Mouse (Mus musculus): ENCODE results near the gene Efcab2. TPM values are rescaled to one million over a fixed set of nuclear protein-coding genes. Genes with fewer than 3 reads are reported as not detected.

Gene Efcab2
- total RNA-seq, 2 experiments from 2014 or later = 8.9 to 10.8 TPM

DNA sequence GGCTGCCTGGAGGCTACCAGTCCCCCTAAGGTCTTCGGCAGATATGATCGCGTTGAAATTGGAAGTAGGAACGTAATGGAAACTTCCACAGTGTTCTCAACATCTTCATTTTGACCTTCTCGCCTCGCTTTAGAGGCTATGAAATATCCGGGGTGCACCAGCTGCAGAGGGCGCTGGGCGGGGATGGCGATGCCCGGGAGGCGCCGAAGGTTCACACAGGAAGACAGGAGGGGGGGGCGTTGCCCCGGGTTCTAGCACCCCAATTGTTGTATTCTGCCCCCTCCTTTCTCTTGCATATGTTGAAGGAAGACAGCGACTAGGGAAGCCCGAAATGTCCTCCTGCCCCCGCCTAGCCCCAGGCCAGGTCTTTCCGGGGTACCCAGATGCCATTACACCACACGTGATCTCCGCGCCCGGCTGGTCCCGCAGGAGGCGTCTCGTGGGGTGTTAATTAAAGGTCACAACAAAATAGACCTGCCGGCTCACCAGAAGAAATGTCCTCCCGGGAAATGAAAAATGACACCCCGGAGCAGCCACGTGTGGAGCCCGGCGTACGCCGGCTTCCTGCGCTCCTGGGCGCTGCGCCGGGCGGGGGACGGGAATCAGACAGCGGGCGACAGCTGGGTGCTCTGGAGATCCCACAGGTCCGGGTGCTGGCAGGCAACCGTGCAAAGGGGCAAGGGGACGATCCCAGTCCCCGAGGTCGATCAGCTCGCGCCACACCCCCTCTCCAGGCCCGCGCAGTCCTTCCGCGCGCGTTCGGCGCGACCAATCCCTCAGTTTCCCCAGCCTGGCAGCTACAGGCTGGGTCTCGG, 121.9 kb downstream of the Efcab2 start:
- Histone ChIP-seq H3K27ac (peak overlapping the region; percentile 50), H3K4me3 (peak overlapping the region; percentile 58)
- TF ChIP-seq CTCF (IDR thresholded peaks at IDR 0.05) = no peak
- intact Hi-C loops (cut with DNase I) = loop anchor here (1.0 to 5.0 kb wide), 4 partner anchors 161 to 615 kb away; no protein-coding TSS in a partner anchor
- DNase-seq (ENCODE audit: extremely low spot score in 1 of 2, low spot score in 2 of 2) = peak; percentile 46 to 60

DNA sequence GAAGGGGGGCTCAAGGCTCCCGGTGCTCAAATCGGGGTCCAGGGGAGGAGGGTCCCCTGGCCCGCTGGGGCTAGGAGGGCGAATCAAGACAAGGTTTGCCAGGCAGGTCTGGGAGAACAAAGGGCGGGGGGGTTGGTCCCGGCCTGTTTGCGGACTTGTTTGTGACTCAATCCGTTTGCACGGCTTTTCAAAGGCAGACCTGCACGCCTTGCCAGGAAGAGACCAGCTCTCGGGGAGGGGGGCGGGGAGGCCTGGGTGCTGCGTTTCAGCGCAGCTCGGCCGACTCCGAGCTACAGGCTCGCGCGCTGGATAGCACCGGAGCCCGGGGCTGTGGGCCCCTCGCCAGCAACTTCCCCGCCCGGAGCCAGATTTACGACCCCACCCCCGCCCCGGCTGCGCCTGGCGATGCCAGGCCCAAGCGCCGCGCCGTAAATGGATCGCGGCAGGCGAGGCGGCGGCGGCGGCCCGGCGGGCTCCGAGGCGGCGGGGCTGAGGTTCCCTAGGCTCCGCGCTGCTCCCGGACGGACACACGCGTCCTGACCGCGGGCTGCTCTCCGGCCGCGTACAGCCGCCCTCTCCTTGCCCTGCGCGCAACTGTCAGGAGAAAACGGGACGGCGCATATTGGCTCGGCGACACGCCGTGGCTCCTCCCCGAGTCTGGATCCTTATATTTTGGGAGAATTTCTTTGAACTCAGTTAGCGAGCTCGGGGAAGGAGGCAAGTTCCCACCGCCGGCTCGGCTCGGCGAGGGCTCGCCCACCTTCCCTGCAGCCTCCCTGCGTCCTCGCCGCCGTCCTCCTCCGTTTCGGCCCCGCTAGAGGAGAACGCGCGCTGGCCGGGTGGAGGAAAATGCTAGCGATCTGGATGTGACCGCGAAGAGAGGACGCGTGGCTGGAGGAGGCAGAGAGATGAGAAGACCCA, 122.8 kb downstream of the Efcab2 start, which contains the start of gene Kif26b:
TSS of gene Kif26b (plus strand) at position 695 of the 921 bp plus-strand sequence.
- no peak for TF ChIP-seq CTCF (IDR thresholded peaks at IDR 0.05)
- peak; percentile 45 to 57 for DNase-seq (ENCODE audit: extremely low spot score in 1 of 2, low spot score in 2 of 2)
- Histone ChIP-seq H3K4me3 (peak within 1 kb of the TSS; percentile 58), H3K27ac (peak within 1 kb of the TSS; percentile 79)
- intact Hi-C loops (cut with DNase I) = loop anchor here (1.0 to 5.0 kb wide), 3 partner anchors 160 to 614 kb away; no protein-coding TSS in a partner anchor

DNA sequence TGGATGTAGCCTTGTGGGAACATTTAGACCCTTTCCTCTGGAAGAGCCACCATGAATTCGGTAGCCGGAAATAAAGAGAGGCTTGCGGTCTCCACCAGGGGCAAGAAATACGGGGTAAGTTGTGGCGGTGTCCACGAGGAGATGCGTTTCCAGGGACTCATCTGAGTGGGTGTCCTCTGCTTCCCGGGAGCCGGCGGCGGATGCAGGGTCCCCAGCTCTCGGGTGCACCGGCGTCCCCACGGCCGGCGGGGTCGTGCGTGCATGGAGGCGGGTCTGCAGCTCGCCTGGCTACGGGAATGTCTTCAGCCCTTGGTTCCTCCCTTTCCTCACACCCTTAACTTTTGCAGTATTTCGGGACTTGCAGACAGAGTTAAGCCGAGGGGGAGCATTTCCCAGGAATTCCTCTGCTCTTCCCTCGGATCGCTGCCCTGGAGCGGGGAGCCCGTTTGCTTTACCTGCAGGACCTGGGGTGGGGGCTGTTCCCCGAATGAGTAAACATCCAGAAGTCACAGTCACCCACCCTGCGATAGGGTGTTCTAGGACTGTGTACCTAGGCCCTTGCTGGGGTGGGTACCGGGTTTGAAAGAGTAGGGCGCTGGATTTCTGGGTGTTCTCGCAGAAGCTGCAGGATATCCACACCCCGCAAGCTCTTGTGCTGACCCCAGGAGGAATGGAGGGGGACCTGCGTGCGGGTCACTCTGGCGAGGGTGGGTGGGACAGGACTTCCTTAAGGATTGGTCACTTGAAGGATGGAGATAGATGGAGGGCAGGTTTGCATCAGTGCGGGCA, 123.8 kb downstream of the Efcab2 start:
- intact Hi-C loops (cut with DNase I) = loop anchor here (1.0 to 5.0 kb wide), 3 partner anchors 159 to 948 kb away; no protein-coding TSS in a partner anchor
- peak; percentile 15 for TF ChIP-seq CTCF (IDR thresholded peaks at IDR 0.05)

DNA sequence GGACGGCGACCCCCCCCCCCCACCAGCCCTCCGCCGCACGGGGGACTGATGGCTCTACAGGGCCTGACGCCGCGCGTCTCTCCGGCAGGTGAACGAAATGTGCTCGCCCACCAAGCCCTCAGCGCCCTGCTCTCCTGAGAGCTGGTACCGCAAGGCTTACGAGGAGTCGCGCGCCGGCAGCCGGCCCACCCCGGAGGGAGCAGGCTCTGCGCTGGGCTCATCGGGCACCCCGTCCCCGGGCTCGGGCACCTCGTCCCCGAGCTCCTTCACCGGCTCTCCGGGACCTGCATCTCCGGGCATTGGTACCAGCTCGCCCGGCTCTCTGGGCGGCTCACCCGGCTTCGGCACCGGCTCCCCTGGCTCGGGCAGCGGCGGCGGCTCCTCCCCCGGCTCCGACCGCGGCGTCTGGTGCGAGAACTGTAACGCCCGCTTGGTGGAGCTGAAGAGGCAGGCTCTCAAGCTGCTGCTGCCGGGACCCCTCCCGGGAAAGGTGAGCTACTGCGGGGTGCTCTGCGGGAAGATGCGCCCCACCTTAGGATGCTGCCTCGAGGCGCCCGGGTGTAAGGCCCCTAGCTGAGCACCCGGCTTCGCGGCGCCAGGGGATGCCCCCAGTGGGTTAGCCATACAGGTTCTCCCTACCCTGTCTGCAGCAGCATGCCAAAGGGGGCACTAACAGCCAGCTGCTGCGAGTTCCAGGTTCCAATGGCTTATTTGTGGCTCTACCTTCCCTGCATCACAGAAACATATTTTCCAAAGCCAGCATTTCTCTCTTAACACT, 124.6 kb downstream of the Efcab2 start:
- intact Hi-C loops (cut with DNase I) = loop anchor here (1.0 kb wide), 1 partner anchor 947 kb away; no protein-coding TSS in a partner anchor
- peak; percentile 87 for TF ChIP-seq CTCF (IDR thresholded peaks at IDR 0.05)
- DNase-seq (ENCODE audit: extremely low spot score in 1 of 2, low spot score in 2 of 2) = peak; percentile 85 to 88
- peak overlapping the region; percentile 38; the same call in 1 of the 2 replicates for H3K27ac ChIP-seq
- H3K4me3 ChIP-seq = peak overlapping the region; percentile 58

More for the DNA sequence above, 123.8 kb downstream of the Efcab2 start:
- H3K4me3 ChIP-seq = peak overlapping the region; percentile 58
- H3K27ac ChIP-seq = peak overlapping the region; percentile 79
- peak; percentile 28 to 37 for DNase-seq (ENCODE audit: extremely low spot score in 1 of 2, low spot score in 2 of 2)

Small RNA genes lying within 50 kb of the gene (microRNA-seq; reads per million reads assigned to microRNA genes)
- 0 reads per million in 2 experiments for gene Gm27458

Other genes with a start within 250 kb of the Efcab2 start
- gene Desi2, start 218.7 kb upstream of the Efcab2 start, total RNA-seq (2021) = 10 to 100 TPM; 16.4 to 19.1 TPM
- gene Cox20, start 87.0 kb upstream of the Efcab2 start, total RNA-seq (2021) = 10 to 100 TPM; 30.0 to 33.3 TPM
- gene Hnrnpu, start 68.3 kb upstream of the Efcab2 start, total RNA-seq (2021) = 100 to 1,000 TPM; 411 to 430 TPM
- 10 to 100 TPM in 1 of 2 experiments, 1 to 10 TPM in 1; 8.3 to 10.5 TPM for gene Kif26b, start 123.0 kb downstream of the Efcab2 start, total RNA-seq (2021)